Mouse (Mus musculus): ENCODE data around the gene Arhgap6.

The Arhgap6 gene

DNA sequence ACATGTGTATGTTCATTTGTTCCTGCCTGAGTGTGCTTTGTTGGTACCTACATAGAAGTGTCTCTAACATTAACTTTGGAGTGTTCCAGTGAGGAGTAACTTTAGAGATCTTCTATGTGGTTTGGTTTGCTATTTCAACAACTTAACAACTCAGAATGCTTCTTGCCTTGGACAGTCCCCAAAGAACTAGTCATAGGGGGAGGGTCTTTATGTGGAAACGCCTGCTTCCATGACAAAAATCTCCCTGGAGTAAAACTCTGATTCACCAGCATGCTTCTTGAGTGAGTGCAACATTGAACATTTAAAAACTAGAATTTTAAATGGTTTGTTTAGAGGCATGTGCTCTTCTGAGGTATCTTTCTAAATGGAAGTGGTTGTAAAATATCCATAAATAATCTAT, 212.2 kb downstream of the Arhgap6 start:
- DNase-seq = no peak

DNA sequence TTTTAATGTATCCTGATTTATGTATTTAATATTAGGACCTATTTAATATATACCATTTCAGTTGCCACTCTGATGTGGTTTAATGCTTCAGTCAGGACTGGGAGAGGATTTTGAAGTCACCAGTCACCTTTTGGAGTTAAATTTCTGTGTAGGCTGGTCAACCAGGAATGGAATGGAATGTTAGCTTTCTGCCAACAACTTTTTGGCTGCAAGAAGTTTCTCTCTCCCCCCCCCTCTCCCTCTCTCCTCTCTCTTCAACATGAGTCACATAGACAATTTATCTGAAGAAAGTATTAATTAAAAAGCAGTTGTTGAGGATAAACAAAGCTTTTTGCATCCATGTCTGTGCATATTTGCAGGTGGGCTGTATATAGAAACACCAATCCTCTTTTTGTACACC, 217.8 kb downstream of the Arhgap6 start:
- DNase-seq = no peak

DNA sequence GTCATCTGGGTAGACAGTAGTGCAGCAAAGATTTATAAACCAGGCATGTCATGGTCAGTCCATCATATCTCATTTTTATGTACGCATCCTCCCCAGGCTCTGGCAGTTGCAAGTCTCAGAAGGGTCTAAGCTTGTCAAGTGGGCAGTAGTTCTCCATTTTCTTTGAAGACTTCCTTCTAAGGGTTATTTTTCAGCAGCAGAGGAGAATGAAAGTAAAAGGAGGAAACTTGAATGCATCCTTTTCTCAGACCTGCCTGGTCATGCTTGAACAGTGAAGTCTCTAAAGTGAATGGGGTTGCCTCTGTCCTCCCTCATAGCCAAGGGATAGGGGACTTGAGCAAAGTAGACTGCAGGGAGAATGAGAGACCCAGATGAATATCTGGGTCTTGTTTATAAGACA, 239.5 kb downstream of the Arhgap6 start:
- no peak for DNase-seq

DNA sequence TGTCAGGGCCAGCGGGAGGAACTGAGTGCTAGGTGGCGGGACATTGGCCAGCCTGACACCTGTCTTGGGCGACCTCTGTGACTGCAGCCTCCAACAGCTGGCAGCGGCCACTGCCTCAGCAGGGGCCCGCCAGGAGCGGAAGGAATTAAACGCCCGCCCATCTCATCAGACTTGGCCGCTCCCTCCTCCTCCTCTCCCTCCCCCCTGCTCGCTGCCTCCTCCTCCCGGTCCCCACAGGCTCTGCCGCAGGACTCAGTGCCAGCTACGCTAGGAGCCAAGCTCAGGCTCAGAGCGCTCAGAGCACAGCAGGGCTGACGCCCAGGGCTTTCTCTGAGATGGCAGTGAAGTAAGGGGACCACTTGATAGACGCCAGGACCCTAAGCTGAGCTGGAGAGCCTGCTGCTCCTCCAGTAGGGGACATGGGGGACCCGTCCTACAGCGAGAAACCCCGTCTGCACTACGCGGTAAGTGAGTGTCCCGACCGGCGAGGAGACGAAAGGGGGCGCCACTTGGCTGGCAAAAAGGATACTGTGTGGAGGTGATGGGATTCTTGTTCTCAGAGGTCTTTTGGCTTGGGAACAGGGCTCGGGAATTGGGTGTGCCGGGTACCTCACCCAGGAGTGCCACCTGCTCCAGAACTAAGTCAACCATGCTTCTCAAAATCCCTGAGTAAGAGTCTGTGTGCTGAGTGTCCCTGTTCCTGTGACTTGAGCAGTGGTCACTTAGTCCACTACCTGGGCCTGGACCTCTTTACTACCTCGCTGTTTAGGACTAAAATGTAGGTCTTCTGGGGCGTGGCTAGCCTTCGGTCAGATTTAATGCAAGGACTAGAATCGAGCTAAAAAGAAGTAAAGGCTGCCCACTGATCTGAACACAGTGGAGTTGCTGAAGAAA, 241.8 kb downstream of the Arhgap6 start:
- peak; percentile 54 for DNase-seq

DNA sequence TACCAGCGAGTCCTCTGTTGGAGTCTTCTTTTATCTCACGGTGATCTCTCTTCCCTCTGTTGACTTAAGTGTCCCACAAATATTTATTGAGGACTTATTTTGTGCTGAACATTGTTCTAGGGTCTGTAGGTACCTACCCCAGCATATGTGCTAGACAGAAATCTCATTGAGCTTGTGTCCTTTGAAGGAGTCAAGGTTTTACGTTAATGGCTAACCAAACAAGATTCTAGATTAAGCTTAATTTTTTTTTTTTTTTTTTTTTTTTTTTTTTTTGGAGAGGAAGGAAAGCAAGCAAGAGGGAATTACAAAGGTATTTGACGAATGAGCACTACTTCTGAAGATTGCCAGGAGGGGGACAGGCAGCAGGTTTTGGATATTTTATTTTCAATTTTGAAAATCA, 242.5 kb downstream of the Arhgap6 start:
- no peak for DNase-seq

DNA sequence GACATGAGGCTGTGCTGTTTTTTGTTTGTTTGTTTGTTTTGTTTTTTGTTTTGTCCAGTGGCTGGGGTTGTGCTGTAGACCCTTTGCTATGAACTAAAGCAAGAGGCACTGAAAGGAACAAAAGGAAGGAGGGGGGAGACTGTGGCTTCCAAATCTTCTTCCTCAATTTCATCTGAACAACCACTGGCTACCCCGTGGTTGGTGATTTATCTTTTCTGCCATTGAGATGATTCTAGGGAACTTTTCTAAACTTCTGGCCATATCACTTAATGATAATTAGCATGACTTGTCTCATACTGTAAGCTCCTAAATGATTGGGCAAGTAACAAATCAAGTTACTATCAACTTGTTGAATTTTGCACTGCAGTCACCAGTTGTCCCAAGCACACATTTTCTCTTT, 249.0 kb downstream of the Arhgap6 start:
- no peak for DNase-seq

DNA sequence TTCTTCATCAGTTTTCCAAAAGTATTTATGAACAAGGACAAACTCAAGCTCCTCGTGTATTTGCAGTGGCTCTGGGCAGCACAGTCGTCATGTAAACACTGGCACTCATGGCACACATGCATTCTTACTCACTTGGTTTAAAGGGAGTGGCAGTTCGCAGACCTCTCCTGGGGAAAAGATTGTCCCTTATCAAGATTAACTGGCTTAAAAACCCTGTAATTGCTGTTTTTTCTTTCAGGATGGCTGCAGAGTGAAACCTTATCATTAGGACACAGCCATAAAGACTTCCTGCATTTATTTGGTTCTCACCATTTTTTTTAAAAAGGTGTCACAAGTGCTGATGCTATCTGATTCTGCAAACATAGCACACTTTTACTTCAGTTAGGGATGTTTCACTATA, 252.7 kb downstream of the Arhgap6 start:
- DNase-seq = no peak

DNA sequence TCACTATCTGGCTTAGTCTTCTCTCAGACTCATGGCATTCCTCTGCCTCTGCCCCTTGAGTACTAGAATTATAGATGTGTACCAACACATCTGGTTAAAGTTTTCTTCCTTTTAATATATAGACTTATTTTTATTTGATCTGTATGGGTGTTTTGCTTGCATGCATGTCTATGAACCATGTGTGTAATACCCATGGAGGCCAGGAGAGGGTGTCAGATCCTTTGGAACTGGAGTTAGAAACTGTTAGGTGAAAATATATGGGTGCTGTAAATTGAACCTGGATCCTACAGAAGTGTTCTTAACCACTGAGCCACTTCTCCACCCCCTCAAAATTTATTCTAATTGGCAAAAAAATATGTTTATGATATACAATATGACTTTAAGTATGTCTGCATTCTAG, 254.7 kb downstream of the Arhgap6 start:
- no peak for DNase-seq

DNA sequence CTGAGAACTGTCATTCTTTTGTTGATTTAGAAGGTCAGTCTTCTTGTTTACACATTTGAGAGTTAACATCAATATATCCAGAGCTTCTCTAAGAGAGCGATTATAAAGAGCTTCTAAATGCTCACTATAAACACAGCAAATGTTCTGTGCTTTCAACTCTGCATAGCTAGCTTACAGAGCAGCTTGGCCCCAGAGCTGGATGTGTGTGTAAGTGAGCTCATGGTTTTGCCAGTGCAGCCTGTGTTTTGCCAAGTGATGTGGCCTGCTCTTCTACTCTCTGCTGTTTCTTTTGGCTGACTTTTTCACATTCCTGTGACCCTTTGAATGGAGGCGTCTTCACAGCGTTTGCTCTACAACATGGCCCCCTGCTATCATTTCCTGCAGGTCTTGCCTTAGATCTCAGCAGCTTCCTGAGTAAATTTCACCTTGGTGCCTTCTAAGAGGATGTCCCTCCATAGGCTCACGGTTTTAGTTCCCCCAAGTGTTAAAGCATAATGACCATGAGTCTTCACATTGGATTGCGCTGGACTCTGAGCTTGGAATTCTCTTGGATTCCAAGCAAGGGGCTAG, 259.1 kb downstream of the Arhgap6 start:
- no peak for DNase-seq

DNA sequence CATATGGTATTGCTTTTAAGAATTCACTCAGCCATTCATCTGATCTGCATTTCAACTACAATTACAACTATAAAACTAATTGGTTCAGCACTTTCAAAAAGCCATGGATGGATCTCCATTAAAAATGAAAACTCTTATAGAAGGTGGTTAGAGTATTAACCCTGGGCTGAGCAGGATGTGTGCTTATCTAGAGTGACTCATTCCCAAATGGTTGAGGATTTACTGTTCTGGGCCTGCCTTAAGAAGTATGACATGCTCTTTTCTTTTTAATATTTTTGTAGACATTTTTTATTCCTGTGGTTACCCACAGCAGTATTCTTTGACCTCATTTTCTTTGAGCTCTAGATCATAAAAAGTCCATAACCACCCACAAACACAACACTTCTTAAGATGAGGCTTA, 267.7 kb downstream of the Arhgap6 start:
- no peak for DNase-seq

DNA sequence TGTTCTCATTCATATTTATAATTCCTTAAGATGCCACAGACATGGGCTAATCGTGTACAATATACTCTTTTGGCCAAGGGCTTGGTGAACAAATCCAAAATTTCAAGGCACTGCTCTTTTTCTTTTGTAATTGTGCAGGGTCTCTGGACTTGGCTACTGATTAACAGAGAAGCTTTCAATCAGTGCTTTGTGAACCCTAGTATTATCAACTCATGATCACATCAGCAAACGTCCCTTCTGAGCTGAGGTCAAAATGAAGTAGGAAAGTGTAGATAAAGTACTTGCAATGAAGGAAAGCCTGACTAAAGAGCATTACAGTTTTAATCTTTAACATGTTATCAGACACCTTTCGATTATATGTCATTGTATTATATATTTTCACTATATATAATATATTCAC, 270.4 kb downstream of the Arhgap6 start:
- DNase-seq = no peak

DNA sequence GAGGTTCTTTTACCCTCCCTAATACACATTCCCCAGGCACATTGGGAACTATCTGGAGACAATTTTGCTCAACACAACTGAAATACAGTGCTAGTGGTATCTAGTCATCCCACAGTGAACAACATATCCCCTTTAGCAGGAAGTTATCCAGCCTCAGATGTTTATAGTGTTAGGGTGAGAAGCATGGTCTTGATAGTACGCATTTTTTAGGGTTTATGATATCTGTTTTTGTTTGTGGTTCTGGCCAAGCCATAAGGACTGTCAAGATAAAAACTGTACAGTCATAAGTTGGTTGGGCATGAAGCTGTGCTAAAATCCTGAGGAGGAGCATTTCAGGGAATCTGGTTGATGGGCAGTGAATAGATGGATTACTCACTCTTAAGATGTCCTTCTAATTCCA, 271.0 kb downstream of the Arhgap6 start:
- DNase-seq = no peak

DNA sequence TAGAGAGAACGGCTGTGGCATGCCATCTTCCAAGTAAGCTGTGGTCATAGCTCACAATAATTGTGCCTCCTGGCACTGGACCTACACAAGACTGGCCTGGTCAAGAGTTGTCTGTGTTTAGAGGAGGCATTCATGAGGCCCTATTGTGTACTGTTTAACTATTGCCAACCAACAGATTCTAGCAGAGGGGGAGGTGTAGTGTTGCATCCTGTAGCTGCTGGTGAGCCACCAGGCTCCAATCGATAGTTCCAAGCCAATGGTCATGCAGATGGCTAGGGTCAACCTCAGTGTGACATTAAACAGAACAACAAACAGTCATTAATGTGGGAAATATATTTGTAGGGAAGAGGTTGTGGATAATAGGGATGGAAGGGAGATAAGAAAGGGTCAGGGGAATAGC, 280.1 kb downstream of the Arhgap6 start:
- no peak for DNase-seq

DNA sequence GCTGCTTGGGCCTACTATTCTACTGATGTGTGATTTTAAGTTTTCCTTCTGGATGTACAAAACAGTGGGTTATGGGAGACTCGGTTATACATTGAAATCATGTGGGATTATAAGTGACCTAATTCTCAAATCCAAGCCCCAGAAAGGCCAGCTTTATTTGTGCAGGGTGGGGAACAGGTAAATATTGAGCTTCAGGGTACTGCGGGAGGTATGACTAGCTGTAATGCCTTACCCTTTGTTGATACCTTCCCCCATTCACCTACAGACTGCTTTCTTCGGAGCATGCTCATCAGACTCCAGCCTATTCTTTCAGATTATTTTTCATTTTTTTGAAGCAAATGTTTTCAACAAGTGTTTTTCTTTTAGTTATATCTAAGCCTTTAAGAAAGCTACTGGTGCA, 286.7 kb downstream of the Arhgap6 start:
- DNase-seq = no peak

DNA sequence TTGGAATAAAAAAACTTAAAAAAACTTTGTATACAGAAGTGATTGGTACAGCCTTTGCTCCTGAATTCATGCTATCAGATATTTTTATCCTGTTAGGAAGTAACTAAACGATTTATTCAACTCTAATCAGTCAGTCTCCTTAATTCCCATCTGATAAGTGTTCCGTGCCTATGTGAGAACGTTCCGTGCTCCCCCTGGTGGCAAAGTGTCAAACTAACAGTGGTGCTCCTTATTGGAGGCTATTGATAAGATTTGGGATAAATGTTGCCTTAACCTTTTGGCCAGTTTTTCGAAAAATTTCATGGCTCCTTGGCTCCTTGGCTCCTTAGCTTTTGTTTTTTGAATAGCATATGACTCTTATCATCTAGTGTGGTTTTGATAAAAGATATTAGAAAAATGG, 291.0 kb downstream of the Arhgap6 start:
- peak; percentile 57 for DNase-seq

DNA sequence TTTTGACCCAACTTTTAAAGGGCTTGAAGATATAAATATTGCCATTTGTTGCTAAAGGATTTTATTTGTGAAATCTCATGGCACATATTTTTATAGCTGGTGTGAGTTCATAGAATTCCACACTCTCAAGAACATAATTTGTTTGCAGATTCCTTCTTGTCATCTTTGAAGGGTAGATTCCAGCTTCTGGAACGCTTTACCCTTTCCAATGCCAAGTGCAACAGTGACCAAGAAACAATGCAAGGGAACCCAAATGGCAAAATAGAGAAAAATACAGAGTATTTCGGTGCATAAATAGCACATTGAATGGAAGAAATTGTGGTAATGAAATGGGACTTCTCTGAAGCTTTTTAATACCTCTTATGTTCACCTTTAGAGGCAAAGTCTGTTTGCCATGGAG, 294.3 kb downstream of the Arhgap6 start:
- DNase-seq = no peak

DNA sequence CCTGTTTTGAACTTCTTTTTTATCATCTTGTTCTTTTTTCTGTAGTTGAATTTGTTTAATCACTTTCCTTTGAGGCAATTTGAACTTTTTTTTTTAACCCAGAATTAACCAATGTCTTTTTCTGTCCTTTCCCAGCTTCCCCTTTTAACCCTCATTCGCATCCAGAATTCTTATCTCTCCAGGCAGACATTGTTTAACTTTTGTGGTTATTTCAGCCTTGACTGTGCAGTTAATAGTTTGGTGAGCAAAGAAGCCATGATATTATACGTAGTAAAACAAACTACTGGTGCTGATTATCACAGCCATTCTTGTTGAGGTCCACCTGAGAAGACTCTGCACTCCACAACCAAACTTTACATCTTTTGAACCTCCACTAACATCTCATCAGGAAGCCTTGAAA, 299.7 kb downstream of the Arhgap6 start:
- no peak for DNase-seq

DNA sequence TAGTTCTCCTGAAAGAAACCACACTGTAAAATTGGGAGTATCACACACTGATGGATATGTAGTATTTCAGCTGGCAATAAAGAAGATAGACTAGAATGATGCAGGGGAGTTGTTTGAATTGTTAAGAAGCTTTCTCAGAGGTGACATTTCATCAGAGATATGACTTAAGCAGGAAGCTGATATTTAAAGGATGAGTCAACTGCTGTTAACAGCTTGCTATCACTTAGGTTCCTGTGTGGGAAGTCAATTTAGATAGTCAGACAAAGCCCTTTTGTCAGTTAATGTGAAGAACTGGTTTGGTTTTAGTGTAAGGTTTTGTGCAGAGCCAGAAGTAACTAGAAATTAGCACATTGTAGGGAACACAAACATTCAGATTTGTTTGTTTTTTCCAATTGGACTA, 300.7 kb downstream of the Arhgap6 start:
- no peak for DNase-seq

DNA sequence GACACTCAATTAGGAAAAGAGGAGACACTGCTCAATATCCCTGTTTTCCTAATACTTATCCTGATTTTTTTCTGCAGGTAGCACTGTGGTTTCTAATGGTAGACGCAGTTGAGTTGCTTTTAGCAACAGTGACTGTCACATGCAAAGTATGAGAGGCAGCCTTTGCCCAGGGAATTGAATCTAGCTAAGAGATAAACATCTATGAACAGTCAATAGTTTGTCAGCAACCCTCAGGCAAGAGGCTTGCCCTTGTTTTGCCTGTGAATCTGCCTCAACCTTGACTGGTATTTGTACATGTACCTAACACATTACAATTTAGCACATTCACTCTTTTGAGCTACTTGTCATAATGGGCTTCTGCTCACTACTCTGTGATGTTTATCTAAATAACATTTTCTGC, 307.8 kb downstream of the Arhgap6 start:
- no peak for DNase-seq

DNA sequence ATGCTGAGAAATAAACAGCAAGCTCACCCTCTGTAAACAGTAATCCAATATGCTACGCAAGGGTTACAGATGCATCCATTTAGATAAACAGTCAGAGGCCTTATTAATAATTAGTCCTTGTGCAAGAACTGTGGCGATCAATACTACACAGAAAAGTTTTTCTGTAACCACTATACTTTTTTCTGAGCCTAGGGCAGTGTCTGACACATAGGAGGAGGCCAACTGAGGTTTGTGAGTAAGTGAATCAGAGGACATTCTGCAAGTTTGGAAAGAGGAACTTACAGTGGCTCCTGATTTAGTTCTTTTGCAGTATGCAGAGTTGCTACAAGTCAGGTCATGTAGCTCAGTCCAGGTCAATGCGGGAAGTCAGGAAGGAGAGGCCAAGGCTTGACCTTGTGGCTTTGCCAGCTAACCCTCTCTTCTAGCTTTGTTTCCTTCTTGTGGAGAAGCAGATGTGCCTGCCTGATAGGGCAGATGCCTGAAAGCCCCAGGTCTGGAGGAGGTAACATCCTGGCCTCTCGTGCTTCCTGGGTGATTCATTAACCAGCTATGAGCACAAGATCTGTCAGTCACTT, 311.2 kb downstream of the Arhgap6 start:
- no peak for DNase-seq

DNA sequence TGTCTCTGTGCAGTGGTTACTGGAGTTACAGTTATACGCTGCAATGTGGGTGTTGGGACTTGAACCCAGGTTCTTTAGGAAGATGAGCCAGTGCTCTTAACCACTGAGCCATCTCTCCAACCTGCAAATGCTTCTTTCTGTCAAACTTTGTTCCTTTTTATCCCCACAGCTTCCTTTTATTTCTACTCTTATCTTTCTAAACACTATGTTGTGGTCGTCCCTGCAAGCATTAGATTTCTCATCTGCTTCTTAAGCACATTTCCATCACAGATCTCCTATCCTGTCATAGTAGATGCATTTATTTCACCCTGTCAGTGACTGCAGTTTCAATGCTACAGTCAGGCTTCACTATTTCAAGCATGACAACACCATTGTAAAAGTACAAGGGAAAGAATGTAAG, 312.5 kb downstream of the Arhgap6 start:
- DNase-seq = no peak

DNA sequence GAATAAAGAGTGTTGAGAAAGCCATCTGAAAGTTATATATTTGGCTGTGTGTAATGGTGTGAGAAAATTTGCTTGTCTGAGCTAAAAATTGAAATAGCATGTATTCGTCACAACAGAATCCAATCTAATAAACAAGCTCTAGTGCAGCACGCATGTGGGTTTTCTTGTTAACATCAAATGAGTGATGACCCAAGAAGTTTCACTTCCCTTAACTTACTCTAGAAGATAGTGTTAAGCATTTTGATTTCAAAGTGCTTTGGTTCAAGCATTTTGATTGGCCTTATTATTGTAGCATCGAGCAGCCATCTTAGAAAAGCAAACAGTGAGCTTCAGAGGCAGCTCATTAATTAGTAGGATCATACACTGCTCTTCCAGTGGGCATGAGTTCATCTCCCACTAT, 315.1 kb downstream of the Arhgap6 start:
- DNase-seq = no peak

DNA sequence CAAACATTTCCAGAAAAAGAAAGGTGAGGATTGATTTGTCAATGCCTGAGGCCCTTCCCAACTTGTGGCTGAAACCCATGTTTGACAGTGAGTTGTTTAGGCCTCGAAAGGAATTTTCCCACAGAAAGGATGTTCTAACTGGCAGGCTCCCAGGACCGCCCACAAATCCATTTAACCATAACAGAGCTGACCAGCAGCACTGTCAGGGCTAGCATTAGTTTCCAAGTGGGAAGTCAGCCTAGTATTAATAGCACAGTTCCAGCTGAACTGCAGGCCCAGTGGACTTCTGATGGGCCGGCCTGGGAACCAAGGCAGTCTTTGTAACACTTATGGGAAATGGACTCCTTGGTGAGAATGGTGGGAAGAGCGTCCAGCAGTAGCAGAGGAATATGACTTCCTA, 317.8 kb downstream of the Arhgap6 start:
- DNase-seq = peak; percentile 6

DNA sequence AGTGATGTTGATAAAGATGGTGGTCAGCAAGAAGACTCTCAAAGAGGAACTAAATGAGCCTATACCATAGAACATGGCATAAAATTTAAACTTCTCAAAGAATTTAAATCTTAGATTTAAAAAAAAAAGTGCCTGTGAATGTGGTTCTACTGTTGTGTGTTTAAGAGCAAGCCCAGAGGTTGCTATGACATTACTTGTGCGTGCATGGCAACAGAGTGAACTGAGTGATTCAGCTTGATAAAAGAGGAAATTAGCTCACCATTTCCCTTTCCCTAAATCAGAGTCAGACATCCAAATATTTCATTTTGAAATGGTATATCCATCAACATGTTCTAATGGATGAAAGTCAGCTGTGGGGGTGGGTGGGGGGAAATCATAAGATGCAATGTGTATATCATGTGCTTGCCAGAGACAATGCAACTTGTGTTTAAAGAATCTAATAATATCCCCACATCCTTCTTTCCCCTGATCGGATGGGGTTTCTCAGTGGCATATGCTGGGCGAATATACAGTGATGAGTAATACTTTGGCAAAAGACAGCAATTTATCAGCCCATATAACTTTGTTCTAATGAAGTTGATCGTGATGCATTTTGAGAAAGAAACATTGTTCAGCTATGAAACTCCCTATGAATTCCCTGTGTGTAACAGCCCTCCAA, 328.3 kb downstream of the Arhgap6 start:
- DNase-seq = no peak

All from right cerebral cortex, postnatal 14 days (tissue).